Mouse (Mus musculus) MEL (cell line): ENCODE data around the gene Slc5a2.

Experiments
- CTCF ChIP-seq, 3 experiments: IDR thresholded peaks in 2 of 3; conservative IDR thresholded peaks in 1 of 3; 2 replicates each; pipeline ENCODE4 v1.5.1; 2011 to 2012; ENCODE audit warnings: low read length in 3 of 3, low read depth in 2 of 3, mild to moderate bottlenecking in 2 of 3, improper control_type of control experiment in 1 of 3, inconsistent platforms in 1 of 3, mixed read lengths in 1 of 3, moderate library complexity in 1 of 3; ENCODE audit not compliant: control insufficient read depth in 1 of 3, insufficient read depth in 1 of 3, poor library complexity in 1 of 3, severe bottlenecking in 1 of 3
- NELFE ChIP-seq: IDR thresholded peaks from 2 replicates; pipeline ENCODE4 v1.6.1; 2011; ENCODE audit warnings: low read depth, low read length, improper control_type of control experiment
- POLR2A ChIP-seq, 2 experiments: IDR thresholded peaks; 2 replicates each; pipeline ENCODE4 v1.6.1; 2011 to 2012; ENCODE audit warnings: low read length in 2 of 2, mild to moderate bottlenecking in 2 of 2, control low read depth in 1 of 2, improper control_type of control experiment in 1 of 2, low read depth in 1 of 2, moderate library complexity in 1 of 2; ENCODE audit not compliant: control insufficient read depth in 1 of 2, insufficient read depth in 1 of 2, poor library complexity in 1 of 2
- TCF12 ChIP-seq: IDR thresholded peaks from 2 replicates; pipeline ENCODE4 v1.6.1; 2014; ENCODE audit warnings: low read depth, mild to moderate bottlenecking, inconsistent platforms, low read length, improper control_type of control experiment, moderate library complexity
- ZMIZ1 ChIP-seq: IDR thresholded peaks from 2 replicates; pipeline ENCODE4 v1.6.1; 2012; ENCODE audit warnings: low read depth, mild to moderate bottlenecking, inconsistent platforms, low read length, improper control_type of control experiment, moderate library complexity

DNA sequence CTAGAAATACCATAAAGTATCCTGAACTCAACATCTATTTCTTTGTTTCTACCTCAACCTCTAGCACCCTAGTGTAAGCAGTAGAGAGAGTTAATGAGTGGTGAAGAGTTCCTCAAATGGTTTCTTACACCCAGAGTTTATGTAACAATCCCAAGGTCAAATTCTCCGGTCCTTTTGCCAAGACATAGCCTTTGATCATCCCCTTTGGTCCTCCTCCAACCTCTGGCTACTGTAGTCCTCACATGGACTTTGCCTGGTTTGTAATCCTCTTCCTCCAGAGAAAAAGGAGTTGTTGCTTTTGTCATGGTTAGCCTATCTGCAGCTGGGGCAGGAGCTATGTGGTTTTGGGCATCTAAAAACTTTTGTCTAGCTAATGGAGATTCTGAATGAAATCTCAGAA is 30.0 kb upstream of the Slc5a2 start:
- TF ChIP-seq CTCF (IDR thresholded peaks at IDR 0.05 in 2 of 3, conservative IDR thresholded peaks at IDR 0.05 in 1 of 3; ENCODE audit: control insufficient read depth in 1 of 3, insufficient read depth in 1 of 3, low read depth in 2 of 3, low read length in 3 of 3, poor library complexity in 1 of 3, severe bottlenecking in 1 of 3) (no peak), NELFE (no peak), POLR2A (IDR thresholded peaks at IDR 0.05; ENCODE audit: control insufficient read depth in 1 of 2, insufficient read depth in 1 of 2, low read depth in 1 of 2, low read length in 2 of 2, poor library complexity in 1 of 2) (no peak), TCF12 (no peak), ZMIZ1 (no peak)
